Mouse (Mus musculus) bone marrow, adult 2 months (tissue): ENCODE results near the gene B9d1.

Experiments used
- CTCF ChIP-seq: fragments of 200-500 bp; IDR thresholded peaks from 2 replicates; pipeline ENCODE4 v1.5.1; 2011; ENCODE audit warnings: low read length, control low read depth; ENCODE audit not compliant: control insufficient read depth, insufficient read depth
- POLR2A ChIP-seq: fragments of 200-500 bp; IDR thresholded peaks from 2 replicates; pipeline ENCODE4 v1.6.1; 2011; ENCODE audit warnings: low read depth, mild to moderate bottlenecking, control low read depth, low read length, borderline replicate concordance; ENCODE audit not compliant: control insufficient read depth

- no peak for TF ChIP-seq CTCF
- no peak for TF ChIP-seq POLR2A
Observed at GRCm38 (mm10) chr11:61468534-61468933, 36.4 kb upstream of the B9d1 start.
